Mouse (Mus musculus) heart, postnatal 0 days (tissue): ENCODE data around the gene Fam131b. TPM values are rescaled to one million over a fixed set of nuclear protein-coding genes. Genes with fewer than 3 reads are reported as not detected.

Experiments used
- ATAC-seq: fragments of 200-750 bp; cut with Nextera tagmentation; 2 replicates; pipeline ENCODE4 v1.8.0; 2017; ENCODE audit warnings: low read depth, moderate number of reproducible peaks, moderate library complexity; ENCODE audit not compliant: insufficient read depth
- DNase-seq: peaks from one replicate; pipeline ENCODE4 v3.0.0-alpha.2; 2016; ENCODE audit warnings: low spot score
- H3K27ac ChIP-seq: fragments of 300-500 bp; sonication (generic); 2 replicates; pipeline ENCODE4 v1.5.1; 2014; ENCODE audit warnings: low read depth, mild to moderate bottlenecking
- H3K27me3 ChIP-seq: fragments of 300-500 bp; sonication (generic); 2 replicates; pipeline ENCODE4 v1.6.1; 2014; ENCODE audit warnings: low read length, mixed read lengths; ENCODE audit not compliant: control insufficient read depth, insufficient read depth
- H3K36me3 ChIP-seq: fragments of 300-500 bp; sonication (generic); replicated peaks from 2 replicates; pipeline ENCODE4 v1.6.1; 2014; ENCODE audit warnings: low read length, mixed read lengths; ENCODE audit not compliant: control insufficient read depth, insufficient read depth
- H3K4me1 ChIP-seq: fragments of 300-500 bp; sonication (generic); 2 replicates; pipeline ENCODE4 v1.6.1; 2014; ENCODE audit warnings: antibody characterized with exemption; ENCODE audit not compliant: control insufficient read depth, insufficient read depth
- H3K4me2 ChIP-seq: fragments of 300-500 bp; sonication (generic); 2 replicates; pipeline ENCODE4 v1.6.1; 2014; ENCODE audit warnings: low read depth, mild to moderate bottlenecking, low read length, moderate library complexity
- H3K4me3 ChIP-seq: fragments of 300-500 bp; sonication (generic); 2 replicates; pipeline ENCODE4 v1.5.1; 2014; ENCODE audit warnings: low read depth, low read length
- H3K9ac ChIP-seq: fragments of 300-500 bp; sonication (generic); replicated peaks from 2 replicates; pipeline ENCODE4 v1.6.1; 2014; ENCODE audit warnings: low read depth, low read length, mixed read lengths
- H3K9me3 ChIP-seq: fragments of 300-500 bp; sonication (generic); replicated peaks from 2 replicates; pipeline ENCODE4 v1.6.1; 2016; ENCODE audit warnings: low read length; ENCODE audit not compliant: control insufficient read depth
- CTCF ChIP-seq: IDR thresholded peaks from 2 replicates; pipeline ENCODE4 v1.5.1; 2016; ENCODE audit warnings: antibody characterized with exemption, control low read depth, low read depth
- EP300 ChIP-seq: IDR thresholded peaks from 2 replicates; pipeline ENCODE4 v1.6.1; 2016; ENCODE audit warnings: antibody characterized with exemption, low read depth
- WGBS: fragments of 180-500 bp; shearing (Covaris S2); extraction: QIAGEN DNeasy Blood & Tissue Kit; methylation state at CpG from one replicate; pipeline ENCODE4 v1.1.7; 2014; 5-methylcytosine and 5-hydroxymethylcytosine counted together
- polyA plus RNA-seq: library from polyadenylated mRNA; unstranded; fragments of >200 nt; fragmentation: Nextera tagmentation; extraction: Ambion mirVana; gene quantifications from 2 replicates; pipeline ENCODE4 v1.2.1, GENCODE M21; 2015
- total RNA-seq: library from RNA; depleted of rRNA; stranded (reverse); fragments of >200 nt; gene quantifications from 2 replicates; pipeline ENCODE4 v1.2.3, GENCODE M21; 2014; ENCODE audit warnings: low replicate concordance

Gene Fam131b
- total and polyA plus RNA-seq, 2 experiments from 2014 or later, result 0.08 to 0.88 TPM

GRCm38 (mm10) chr6:42370630-42371363 lies 46.4 kb upstream of the Fam131b start:
- DNase-seq, result no peak
- H3K4me3 ChIP-seq, result no peak overlapping the region
- H3K36me3 ChIP-seq, result no peaks in the 10 kb centered on the region
- H3K9ac ChIP-seq, result no peak overlapping the region
- H3K9me3 ChIP-seq, result no peaks in the 10 kb centered on the region
- ATAC-seq, result 0 out of 2 replicates have a peak, but pooled peaks have one; percentile 10
- WGBS, result 67% methylated on average over 4 of the region's 4 CpGs
- no peak for TF ChIP-seq EP300
- no peaks in the 10 kb centered on the region for H3K27me3 ChIP-seq
- H3K4me1 ChIP-seq, result peaks cover 22% of the 10 kb centered on the region
- H3K4me2 ChIP-seq, result no peak overlapping the region
- no peak overlapping the region for H3K27ac ChIP-seq

GRCm38 (mm10) chr6:42369870-42370269 lies 45.4 kb upstream of the Fam131b start:
- Histone ChIP-seq H3K4me3 (no peak overlapping the region), H3K27me3 (no peaks in the 10 kb centered on the region), H3K9me3 (no peaks in the 10 kb centered on the region), H3K36me3 (no peaks in the 10 kb centered on the region), H3K9ac (no peak overlapping the region), H3K4me2 (no peak overlapping the region), H3K27ac (no peak overlapping the region), H3K4me1 (peaks cover 13% of the 10 kb centered on the region)
- DNase-seq, result peak; percentile 50
- TF ChIP-seq CTCF (no peak), EP300 (peak; percentile 27; the same call in 1 of the 2 replicates)
- ATAC-seq, result peak; percentile 50
- WGBS, result 16% methylated on average over 3 of the region's 3 CpGs

GRCm38 (mm10) chr6:42365215-42365614 lies 40.8 kb upstream of the Fam131b start:
- H3K4me2 ChIP-seq, result no peak overlapping the region
- no peak overlapping the region for H3K9ac ChIP-seq
- H3K27ac ChIP-seq, result no peak overlapping the region
- no peak for DNase-seq
- no peak overlapping the region for H3K4me3 ChIP-seq
- ATAC-seq, result no peak
- TF ChIP-seq EP300 (no peak), CTCF (no peak)
- 90% methylated on average over 6 of the region's 6 CpGs for WGBS
- peaks cover 27% of the 10 kb centered on the region for H3K4me1 ChIP-seq
- H3K9me3 ChIP-seq, result no peaks in the 10 kb centered on the region
- H3K27me3 ChIP-seq, result no peaks in the 10 kb centered on the region
- H3K36me3 ChIP-seq, result peaks cover 13% of the 10 kb centered on the region

- H3K4me1 ChIP-seq, result peaks cover 33% of the 10 kb centered on the region
- peaks cover 19% of the 10 kb centered on the region for H3K36me3 ChIP-seq
- TF ChIP-seq EP300 (no peak), CTCF (no peak)
- H3K27ac ChIP-seq, result no peak overlapping the region
- H3K9ac ChIP-seq, result no peak overlapping the region
- H3K4me3 ChIP-seq, result no peak overlapping the region
- H3K9me3 ChIP-seq, result no peaks in the 10 kb centered on the region
- ATAC-seq (no peak), DNase-seq (no peak)
- no peak overlapping the region for H3K4me2 ChIP-seq
- H3K27me3 ChIP-seq, result no peaks in the 10 kb centered on the region
- WGBS, result 88% methylated on average over 15 of the region's 15 CpGs
These were observed 40.2 kb upstream of the Fam131b start for GRCm38 (mm10) chr6:42364607-42365006.

- no peaks in the 10 kb centered on the region for H3K9me3 ChIP-seq
- no peak for DNase-seq
- WGBS, result 69% methylated on average over 4 of the region's 4 CpGs
- H3K27ac ChIP-seq, result no peak overlapping the region
- no peak overlapping the region for H3K9ac ChIP-seq
- no peaks in the 10 kb centered on the region for H3K27me3 ChIP-seq
- peaks cover 25% of the 10 kb centered on the region for H3K36me3 ChIP-seq
- no peak overlapping the region for H3K4me2 ChIP-seq
- no peak for ATAC-seq
- H3K4me1 ChIP-seq, result peaks cover 38% of the 10 kb centered on the region
- TF ChIP-seq CTCF (no peak), EP300 (no peak)
- no peak overlapping the region for H3K4me3 ChIP-seq
These were observed 39.6 kb upstream of the Fam131b start for GRCm38 (mm10) chr6:42364066-42364465.

GRCm38 (mm10) chr6:42362974-42363373 lies 38.5 kb upstream of the Fam131b start:
- no peak overlapping the region for H3K9ac ChIP-seq
- 16% methylated on average over 3 of the region's 3 CpGs for WGBS
- no peak for ATAC-seq

More at GRCm38 (mm10) chr6:42362974-42363373, 38.5 kb upstream of the Fam131b start:
- no peak overlapping the region for H3K4me2 ChIP-seq
- no peak overlapping the region for H3K4me3 ChIP-seq
- H3K27ac ChIP-seq, result peak overlapping the region; percentile 39
- H3K4me1 ChIP-seq, result peaks cover 44% of the 10 kb centered on the region
- no peaks in the 10 kb centered on the region for H3K27me3 ChIP-seq
- no peak for DNase-seq
- peaks cover 36% of the 10 kb centered on the region for H3K36me3 ChIP-seq
- TF ChIP-seq EP300 (no peak), CTCF (no peak)
- no peaks in the 10 kb centered on the region for H3K9me3 ChIP-seq
